Mouse (Mus musculus) monocyte, adult 2 months (primary cell): ENCODE data around the gene Tmprss11c.
"Not testable (repeated sequence)": the region's sequence is repeated elsewhere in the genome, so short reads cannot be mapped to it uniquely, and the experiment has no call there.

Experiments used
- DNase-seq, 2 experiments: peaks; one replicate each; pipeline ENCODE4 v3.0.0; 2022; ENCODE audit warnings: low spot score in 2 of 2, low read depth in 1 of 2

The Tmprss11c gene

DNA sequence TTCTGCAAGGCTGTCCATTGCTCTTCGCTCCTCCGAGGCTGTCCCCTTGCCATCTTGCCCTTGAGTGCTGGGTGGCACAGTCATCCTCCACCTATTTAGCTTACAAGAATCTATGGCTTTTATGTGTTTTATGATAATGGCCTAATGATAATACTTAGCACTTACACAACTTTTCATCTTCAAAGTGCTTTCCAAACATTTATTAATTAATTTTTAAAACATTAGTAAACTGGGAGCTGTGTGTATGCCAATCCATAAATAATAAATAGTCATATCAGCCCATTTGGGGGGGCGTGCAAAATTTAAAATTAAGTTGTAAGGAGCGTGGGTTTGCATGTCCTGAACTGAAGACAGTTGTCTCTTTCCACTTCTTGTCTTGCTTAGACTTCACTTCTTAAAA, at the start of gene Tmprss11c:
TSS of gene Tmprss11c (minus strand) at position 101 of the 400 bp plus-strand sequence.
- DNase-seq, result no peak

DNA sequence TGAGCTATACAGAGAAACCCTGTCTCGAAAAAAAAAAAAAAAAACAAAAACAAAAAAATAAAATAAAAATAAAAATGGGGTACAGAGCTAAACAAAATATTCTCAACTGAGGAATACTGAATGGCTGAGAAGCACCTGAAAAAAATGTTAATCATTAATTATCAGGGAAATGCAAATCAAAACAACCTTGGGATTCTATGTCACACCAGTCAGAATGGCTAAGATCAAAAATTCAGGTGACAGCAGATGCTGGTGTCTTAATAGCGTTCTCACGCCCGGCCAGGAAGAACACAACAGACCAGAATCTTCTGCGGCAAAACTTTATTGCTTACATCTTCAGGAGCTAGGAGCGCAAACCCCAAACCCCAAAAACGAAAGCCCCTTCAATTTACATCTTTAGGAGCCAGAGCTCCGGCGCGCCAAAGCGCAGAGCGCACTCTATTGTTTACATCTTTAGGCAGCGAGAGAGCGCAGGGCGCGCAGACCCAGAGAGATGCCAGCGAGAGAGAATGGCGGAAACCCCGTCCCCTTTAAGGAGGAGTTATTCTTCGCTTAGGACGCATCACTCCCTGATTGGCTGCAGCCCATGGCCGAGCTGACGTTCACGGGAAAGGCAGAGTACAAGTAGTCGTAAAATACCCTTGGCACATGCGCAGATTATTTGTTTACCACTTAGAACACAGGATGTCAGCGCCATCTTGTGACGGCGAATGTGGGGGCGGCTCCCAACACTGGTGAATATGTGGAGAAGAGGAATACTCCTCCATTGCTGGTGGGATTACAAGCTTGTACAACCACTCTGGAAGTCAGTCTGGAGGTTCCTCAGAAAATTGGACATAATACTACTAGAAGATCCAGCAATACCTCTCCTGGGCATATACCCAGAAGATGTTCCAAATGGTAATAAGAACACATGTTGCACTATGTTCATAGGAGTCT, 29.2 kb upstream of the Tmprss11c start:
- DNase-seq, result not testable (repeated sequence)

DNA sequence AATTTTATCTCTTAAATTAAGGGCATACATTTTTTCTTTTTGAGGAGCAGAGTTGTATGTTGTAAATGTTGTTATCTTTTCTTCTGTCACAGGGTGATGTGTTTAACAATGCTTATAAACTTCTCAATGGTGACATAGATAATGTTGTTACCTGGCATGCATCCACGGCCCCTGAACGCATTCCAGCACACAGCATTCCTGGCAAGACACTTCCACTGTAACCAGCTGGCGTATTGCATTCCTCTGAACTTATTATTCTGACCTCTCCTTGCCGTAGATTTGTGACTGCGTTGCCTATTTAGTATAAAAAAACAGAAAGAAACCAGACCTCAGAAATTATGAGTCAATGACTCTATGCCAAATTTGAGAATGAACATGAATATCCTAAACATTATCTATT, 17.0 kb upstream of the Tmprss11c start:
- DNase-seq, result no peak

DNA sequence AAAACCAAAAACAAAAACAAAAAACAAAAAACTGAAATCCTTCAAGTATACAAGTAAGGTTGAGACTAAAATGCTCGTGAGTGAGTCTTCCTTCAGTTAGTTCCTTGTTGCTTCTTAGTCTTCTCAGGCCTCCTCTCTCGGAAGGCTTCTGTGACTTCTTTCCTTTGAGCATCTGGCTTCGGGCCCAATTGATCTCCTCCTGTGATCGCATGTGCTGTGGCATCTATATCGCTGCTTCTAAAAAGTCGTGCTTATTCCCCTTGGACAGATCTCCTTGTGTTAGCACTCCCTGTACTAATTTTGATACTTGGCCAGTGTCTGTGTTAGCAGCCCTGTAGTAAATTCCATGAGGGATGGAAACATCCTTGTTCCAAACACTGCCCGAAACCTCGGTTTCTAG, 14.8 kb upstream of the Tmprss11c start:
- DNase-seq, result no peak

DNA sequence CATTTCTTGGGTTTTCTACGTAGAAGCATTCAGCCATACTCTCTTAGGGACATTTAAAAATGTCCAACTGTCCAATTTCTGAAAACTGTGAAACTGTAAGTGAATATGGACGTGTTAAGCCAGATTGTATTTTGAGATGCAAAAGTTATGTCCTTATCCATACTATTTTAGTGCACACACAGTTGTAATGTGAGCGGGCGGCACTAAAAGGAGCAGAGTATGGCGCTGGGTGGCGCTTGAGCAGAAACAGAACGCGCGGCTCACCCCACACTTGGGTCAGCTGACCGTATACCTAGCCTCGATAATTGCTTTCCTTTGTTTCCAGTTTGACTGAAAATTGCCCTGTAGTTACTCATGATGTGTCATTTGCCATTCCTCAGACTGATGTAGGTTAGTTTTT, 42.5 kb downstream of the Tmprss11c start:
- DNase-seq, result no peak

DNA sequence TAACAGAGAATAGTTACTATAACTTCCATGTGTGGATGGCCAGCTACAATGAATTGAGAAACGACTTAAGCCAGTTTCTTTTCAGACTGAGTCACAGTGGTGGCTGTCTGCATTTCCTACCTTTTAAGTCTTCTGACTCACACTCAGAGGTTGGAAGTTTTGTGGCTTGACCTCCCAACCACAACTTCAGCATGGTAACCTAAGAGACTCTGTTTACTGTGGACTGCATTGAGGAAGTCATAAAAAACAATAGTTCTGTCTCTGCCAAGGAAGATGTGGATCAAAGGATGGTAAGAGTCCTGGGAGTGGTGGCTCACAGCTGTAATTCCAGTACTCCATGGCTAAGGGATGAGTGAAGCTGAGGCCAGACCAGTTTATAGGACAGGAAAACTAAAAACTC, 44.2 kb downstream of the Tmprss11c start:
- no peak for DNase-seq

DNA sequence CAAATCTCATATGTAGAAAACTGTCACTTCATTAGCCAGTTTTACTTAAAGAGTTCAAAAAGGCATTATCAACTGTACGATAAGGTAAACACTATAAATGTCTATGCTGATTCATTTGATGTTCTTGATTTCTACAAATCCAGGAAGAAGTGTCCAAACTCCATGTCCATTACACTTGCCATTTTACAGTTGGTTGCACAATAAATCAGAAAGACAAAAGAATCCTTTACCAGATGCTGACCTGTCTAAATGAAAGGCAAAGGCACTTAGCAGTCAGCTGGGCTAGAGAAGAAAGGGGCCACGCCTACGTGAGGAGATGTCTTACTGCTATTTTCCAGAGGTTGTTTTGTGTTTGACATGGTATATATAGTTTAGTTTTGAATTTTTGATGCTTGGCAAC, 44.8 kb downstream of the Tmprss11c start:
- DNase-seq, result no peak

DNA sequence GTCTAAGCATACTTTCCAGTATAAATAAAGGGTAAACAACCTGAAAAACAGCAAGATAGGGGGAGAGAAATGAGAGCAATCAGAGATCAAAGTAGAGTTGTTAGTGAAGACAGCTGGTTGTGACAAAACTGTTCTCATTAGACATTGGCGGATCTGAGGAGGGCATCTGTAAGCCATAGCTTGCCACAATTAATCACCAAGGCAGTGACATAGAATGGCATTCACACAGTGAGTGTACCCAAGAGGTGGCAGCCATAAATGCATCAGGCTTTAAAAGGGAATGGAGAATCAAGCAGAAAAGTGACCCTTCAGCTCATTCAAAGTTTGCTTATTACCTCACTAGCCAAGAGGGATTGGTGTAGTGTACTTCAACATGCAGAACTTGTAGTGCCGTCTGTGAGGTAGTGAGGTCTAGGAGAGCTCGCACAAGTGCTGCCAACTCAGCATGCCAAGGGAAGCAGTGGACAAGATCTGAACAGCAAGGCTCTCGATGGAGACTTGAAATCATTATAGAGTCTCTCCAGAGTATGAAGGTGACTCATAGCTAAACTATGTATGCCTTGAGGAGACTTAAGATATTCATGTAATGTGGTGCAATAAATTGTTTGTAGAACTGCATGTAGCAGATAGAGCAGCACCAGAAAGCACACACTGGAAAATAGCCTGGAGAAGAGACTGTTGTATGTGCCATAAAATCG, 61.8 kb downstream of the Tmprss11c start:
- DNase-seq, result no peak

DNA sequence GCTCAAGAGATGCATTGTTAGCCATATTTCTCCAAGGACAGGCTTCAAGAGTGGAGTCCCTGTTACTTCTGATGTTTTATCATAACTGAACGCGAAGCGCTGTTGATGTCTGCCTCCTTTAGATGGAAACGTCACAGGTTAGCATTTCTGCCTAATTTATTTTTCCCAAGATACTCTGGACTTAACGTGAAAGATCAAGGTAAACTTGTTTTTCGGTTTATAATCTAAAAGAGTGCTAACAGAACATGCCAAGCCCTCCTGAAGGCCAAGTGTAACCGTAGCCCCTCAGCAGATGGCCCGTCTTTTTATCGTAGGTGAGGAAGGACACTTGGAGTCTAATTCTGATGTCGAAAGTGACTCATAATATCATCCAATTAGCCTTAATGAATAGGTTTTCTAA, 91.3 kb downstream of the Tmprss11c start, which contains the start of gene Gnrhr:
TSS of gene Gnrhr (minus strand) at position 101 of the 400 bp plus-strand sequence.
- no peak for DNase-seq

DNA sequence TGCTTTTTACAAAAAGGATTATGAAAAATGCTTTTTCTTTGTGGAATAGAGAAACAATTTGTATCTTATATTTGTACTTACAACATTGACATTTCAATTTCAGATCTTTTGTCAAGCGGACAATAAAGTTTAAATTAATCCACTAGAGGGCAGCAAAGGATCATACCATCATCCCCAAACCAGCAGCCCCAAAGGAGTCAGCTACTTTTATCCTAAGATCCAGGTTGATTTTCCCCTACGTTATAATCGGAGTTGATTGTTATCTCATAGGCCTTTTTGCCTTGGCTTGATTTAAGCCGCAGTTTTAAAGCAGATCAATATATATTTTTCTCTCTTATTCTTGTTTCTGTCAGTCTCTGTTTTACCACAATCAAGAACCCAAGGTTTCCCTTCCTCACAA, 97.8 kb downstream of the Tmprss11c start:
- no peak for DNase-seq

DNA sequence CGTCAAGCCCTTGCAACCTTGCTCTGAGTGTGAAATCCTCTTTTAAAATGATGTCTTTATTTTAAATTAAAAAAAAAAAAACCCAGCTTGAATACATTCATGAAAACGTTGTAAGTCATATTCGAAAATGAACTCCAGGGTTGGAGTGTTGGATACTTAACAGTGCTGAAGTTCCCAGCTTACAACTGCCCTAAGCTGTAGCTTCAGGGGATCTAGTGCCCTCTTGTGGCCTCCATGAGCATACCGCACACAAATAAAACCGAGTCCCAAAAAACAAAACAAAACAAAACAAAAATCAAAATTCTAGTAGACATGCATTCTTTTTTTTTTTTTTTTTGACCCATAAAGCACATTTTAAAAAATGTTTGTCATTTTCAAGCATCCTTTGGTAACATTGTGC, 98.3 kb downstream of the Tmprss11c start:
- DNase-seq, result no peak

DNA sequence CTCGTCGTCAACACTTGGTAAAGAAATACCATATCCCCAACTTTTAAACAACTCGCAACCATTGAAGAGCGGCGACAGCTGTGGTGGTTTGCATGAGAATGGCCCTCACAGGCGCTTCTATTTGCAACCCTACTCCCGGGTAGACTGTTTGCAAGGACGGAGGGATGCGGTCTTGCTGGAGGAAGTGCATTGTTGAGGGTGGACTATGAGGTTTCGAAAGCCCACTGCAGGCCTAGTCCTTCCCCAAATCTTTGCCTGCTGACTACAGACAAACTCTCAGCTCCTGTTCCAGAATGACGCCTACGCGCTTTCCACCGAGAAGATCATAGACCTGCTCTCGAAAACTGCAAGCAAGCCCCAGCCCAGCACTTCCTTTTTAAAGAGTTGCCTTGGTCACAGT, 98.8 kb downstream of the Tmprss11c start:
- no peak for DNase-seq

DNA sequence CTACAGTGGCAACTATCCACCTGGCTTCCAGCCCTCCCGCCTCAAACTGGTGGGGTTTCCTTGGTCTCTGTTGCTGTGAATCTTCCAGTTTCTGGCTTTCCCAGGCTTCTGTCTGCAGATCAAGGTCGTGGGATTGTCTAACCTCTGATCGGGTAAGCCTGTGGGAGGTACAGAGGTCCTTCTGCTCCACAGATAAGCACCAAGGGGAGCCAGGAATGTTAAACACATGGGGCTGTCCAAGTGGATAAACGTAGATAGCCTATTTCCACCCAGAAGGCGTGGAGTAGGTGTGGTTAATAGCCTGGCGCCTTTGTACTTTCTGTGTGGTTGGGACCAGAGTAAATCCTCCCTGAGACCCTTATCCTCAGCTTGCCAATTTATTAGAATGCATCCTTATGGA, 101.7 kb downstream of the Tmprss11c start:
- no peak for DNase-seq
